8 mouse cellular contexts compared by ENCODE assay signal in genomic region chr7:101820295-101821030, GRCm38 (mm10). TPM values are rescaled to one million over a fixed set of nuclear protein-coding genes. Genes with fewer than 3 reads are reported as not detected.
DNase-seq lines count a peak whose midpoint lies in the region; ATAC-seq and TF ChIP-seq lines count a peak whose summit lies in the region.

No protein-coding gene starts in this region.

- intact Hi-C loops in left cerebral cortex, postnatal 25 days (cut with DNase I): no loop called here

- DNase-seq in lung, postnatal 0 days (ENCODE audit: low spot score): no peak
- no peak for DNase-seq in lung, postnatal 36 days
- DNase-seq in limb, embryonic 10.5 days (ENCODE audit: low spot score): peak; percentile 60
- peak; percentile 42 for DNase-seq in retina, postnatal 1 day
- DNase-seq in cerebellum, adult 2 months: no peak
- no peak for DNase-seq in left cerebral cortex, postnatal 25 days (ENCODE audit: low spot score in 2 of 2)
- no peak for DNase-seq in right cerebral cortex, adult 2 months (ENCODE audit: low spot score in 2 of 2)

- H3K9ac ChIP-seq in lung, postnatal 0 days (replicated peaks; ENCODE audit: low read depth): no peak overlapping the region
- H3K9ac ChIP-seq in embryonic facial prominence, embryonic 12.5 days: no peak overlapping the region

- H3K36me3 ChIP-seq in lung, postnatal 0 days (ENCODE audit: insufficient read depth, low read length): peaks cover 6% of the 10 kb centered on the region
- H3K36me3 ChIP-seq in embryonic facial prominence, embryonic 12.5 days: peaks cover 25% of the 10 kb centered on the region
- H3K36me3 ChIP-seq in limb, embryonic 10.5 days: peaks cover 28% of the 10 kb centered on the region

- TF ChIP-seq EP300 in lung, postnatal 0 days (IDR thresholded peaks at IDR 0.05): no peak

- peaks cover 12% of the 10 kb centered on the region for H3K4me1 ChIP-seq in lung, postnatal 0 days (ENCODE audit: insufficient read depth, low read depth, low read length)
- peaks cover 37% of the 10 kb centered on the region for H3K4me1 ChIP-seq in embryonic facial prominence, embryonic 12.5 days
- peaks cover 54% of the 10 kb centered on the region for H3K4me1 ChIP-seq in limb, embryonic 10.5 days
- H3K4me1 ChIP-seq in cerebellum, adult 2 months (ENCODE audit: control insufficient read depth, insufficient read depth, low read length): peaks cover 2% of the 10 kb centered on the region; the same call in 1 of the 2 replicates

- H3K9me3 ChIP-seq in lung, postnatal 0 days (ENCODE audit: low read length): no peaks in the 10 kb centered on the region
- H3K9me3 ChIP-seq in embryonic facial prominence, embryonic 12.5 days: no peaks in the 10 kb centered on the region
- H3K9me3 ChIP-seq in limb, embryonic 10.5 days (replicated peaks): no peaks in the 10 kb centered on the region

- TF ChIP-seq CTCF in lung, postnatal 0 days (IDR thresholded peaks at IDR 0.05): no peak
- TF ChIP-seq CTCF in cerebellum, adult 2 months (IDR thresholded peaks at IDR 0.05; ENCODE audit: borderline replicate concordance, insufficient read depth, low read depth, low read length): no peak

- no peak overlapping the region for H3K27ac ChIP-seq in lung, postnatal 0 days (ENCODE audit: low read length)
- H3K27ac ChIP-seq in embryonic facial prominence, embryonic 12.5 days: no peak overlapping the region
- 0 out of 2 replicates have a peak overlapping the region, but pooled peaks have one; percentile 43 for H3K27ac ChIP-seq in limb, embryonic 10.5 days
- no peak overlapping the region for H3K27ac ChIP-seq in cerebellum, adult 2 months (ENCODE audit: insufficient read depth, low read length)

- H3K27me3 ChIP-seq in lung, postnatal 0 days (replicated peaks; ENCODE audit: insufficient read depth, low read length): peaks cover 41% of the 10 kb centered on the region
- H3K27me3 ChIP-seq in embryonic facial prominence, embryonic 12.5 days: peaks cover 78% of the 10 kb centered on the region
- H3K27me3 ChIP-seq in limb, embryonic 10.5 days (ENCODE audit: low read depth, poor library complexity, severe bottlenecking): peaks cover 73% of the 10 kb centered on the region
- H3K27me3 ChIP-seq in cerebellum, adult 2 months (ENCODE audit: control insufficient read depth, insufficient read depth, low read length): peaks cover 12% of the 10 kb centered on the region; the same call in 1 of the 2 replicates

- H3K4me2 ChIP-seq in lung, postnatal 0 days (replicated peaks; ENCODE audit: low read depth, low read length): peak overlapping the region; percentile 37
- H3K4me2 ChIP-seq in embryonic facial prominence, embryonic 12.5 days (replicated peaks): peak overlapping the region; percentile 86

- no peak for ATAC-seq in lung, postnatal 0 days
- ATAC-seq in embryonic facial prominence, embryonic 12.5 days (ENCODE audit: insufficient number of reproducible peaks, insufficient read depth, low FRiP score, low TSS enrichment): no peak

- H3K4me3 ChIP-seq in lung, postnatal 0 days (ENCODE audit: low read depth, low read length): peak overlapping the region; percentile 40; the same call in 1 of the 2 replicates
- peak overlapping the region; percentile 41 for H3K4me3 ChIP-seq in embryonic facial prominence, embryonic 12.5 days
- peak overlapping the region; percentile 63 for H3K4me3 ChIP-seq in limb, embryonic 10.5 days
- H3K4me3 ChIP-seq in cerebellum, adult 2 months (replicated peaks; ENCODE audit: insufficient read depth, low read depth, low read length): no peak overlapping the region

- 4% methylated on average over 34 of the region's 35 CpGs for WGBS in lung, postnatal 0 days
- 2% methylated on average over 35 of the region's 35 CpGs for WGBS in embryonic facial prominence, embryonic 12.5 days
- 2% methylated on average over 35 of the region's 35 CpGs for WGBS in limb, embryonic 10.5 days
- 7% methylated on average over 35 of the region's 35 CpGs for WGBS in cerebellum, adult 2 months

- no peak for TF ChIP-seq POLR2A in cerebellum, adult 2 months (IDR thresholded peaks at IDR 0.05; ENCODE audit: borderline replicate concordance, insufficient read depth, low read length)

RNA-seq across cellular contexts. Expression of gene Phox2a, which starts 2.4 kb away (rescaled TPM):
- not detected in 2 replicates for polyA plus RNA-seq in lung, postnatal 0 days (2015; fragmentation: Nextera tagmentation; extraction: Ambion mirVana)
- 0.58 TPM in 1 of 2 replicates, not detected in the other for polyA plus RNA-seq in embryonic facial prominence, embryonic 12.5 days (2016; fragmentation: Nextera tagmentation; extraction: Ambion mirVana)
- 0.11 TPM in 1 of 2 replicates, not detected in the other for polyA plus RNA-seq in limb, embryonic 10.5 days (2016; fragmentation: Nextera tagmentation; extraction: Ambion mirVana)
- polyA plus RNA-seq in cerebellum, adult 2 months (2012; rRNA removed): 0.52 and 0.71 TPM in 2 replicates
- total RNA-seq in left cerebral cortex, postnatal 25 days (2021): not detected

RNA-seq across cellular contexts. Expression of gene Inppl1, which starts 17.6 kb away (rescaled TPM):
- polyA plus RNA-seq in lung, postnatal 0 days (2015; fragmentation: Nextera tagmentation; extraction: Ambion mirVana): 24.2 and 33.8 TPM in 2 replicates
- 55.2 and 69.7 TPM in 2 replicates for polyA plus RNA-seq in embryonic facial prominence, embryonic 12.5 days (2016; fragmentation: Nextera tagmentation; extraction: Ambion mirVana)
- 41.6 and 57.8 TPM in 2 replicates for polyA plus RNA-seq in limb, embryonic 10.5 days (2016; fragmentation: Nextera tagmentation; extraction: Ambion mirVana)
- 35.4 and 43.9 TPM in 2 replicates for polyA plus RNA-seq in cerebellum, adult 2 months (2012; rRNA removed)
- 10 to 100 TPM; 32.7 to 33.6 TPM for total RNA-seq in left cerebral cortex, postnatal 25 days (2021)

RNA-seq across cellular contexts. Expression of gene Folr2, which starts 36.5 kb away (rescaled TPM):
- 0.73 and 0.81 TPM in 2 replicates for polyA plus RNA-seq in lung, postnatal 0 days (2015; fragmentation: Nextera tagmentation; extraction: Ambion mirVana)
- polyA plus RNA-seq in embryonic facial prominence, embryonic 12.5 days (2016; fragmentation: Nextera tagmentation; extraction: Ambion mirVana): 0.92 TPM in 1 of 2 replicates, not detected in the other
- 0.21 TPM in 1 of 2 replicates, not detected in the other for polyA plus RNA-seq in limb, embryonic 10.5 days (2016; fragmentation: Nextera tagmentation; extraction: Ambion mirVana)
- 0.44 and 0.89 TPM in 2 replicates for polyA plus RNA-seq in cerebellum, adult 2 months (2012; rRNA removed)
- total RNA-seq in left cerebral cortex, postnatal 25 days (2021): under 1 TPM in 1 of 2 experiments, not detected in 1; 0.37 TPM

RNA-seq across cellular contexts. Expression of gene Anapc15, which starts 43.1 kb away (rescaled TPM):
- polyA plus RNA-seq in lung, postnatal 0 days (2015; fragmentation: Nextera tagmentation; extraction: Ambion mirVana): 26.0 and 28.8 TPM in 2 replicates
- 75.5 and 76.6 TPM in 2 replicates for polyA plus RNA-seq in embryonic facial prominence, embryonic 12.5 days (2016; fragmentation: Nextera tagmentation; extraction: Ambion mirVana)
- 115 and 120 TPM in 2 replicates for polyA plus RNA-seq in limb, embryonic 10.5 days (2016; fragmentation: Nextera tagmentation; extraction: Ambion mirVana)
- 44.7 and 47.3 TPM in 2 replicates for polyA plus RNA-seq in cerebellum, adult 2 months (2012; rRNA removed)
- total RNA-seq in left cerebral cortex, postnatal 25 days (2021): 10 to 100 TPM; 31.2 to 36.8 TPM

RNA-seq across cellular contexts. Expression of gene Folr1, which starts 50.1 kb away (rescaled TPM):
- 0.95 and 2.4 TPM in 2 replicates for polyA plus RNA-seq in lung, postnatal 0 days (2015; fragmentation: Nextera tagmentation; extraction: Ambion mirVana)
- 1.1 and 1.2 TPM in 2 replicates for polyA plus RNA-seq in embryonic facial prominence, embryonic 12.5 days (2016; fragmentation: Nextera tagmentation; extraction: Ambion mirVana)
- not detected in 2 replicates for polyA plus RNA-seq in limb, embryonic 10.5 days (2016; fragmentation: Nextera tagmentation; extraction: Ambion mirVana)
- polyA plus RNA-seq in cerebellum, adult 2 months (2012; rRNA removed): 8.0 and 18.5 TPM in 2 replicates
- total RNA-seq in left cerebral cortex, postnatal 25 days (2021): 1 to 10 TPM; 3.3 to 5.2 TPM

Comparison
In these comparisons a context has a peak if more than half of its experiments do, and no peak if none do; other contexts are left out.
1. DNase-seq: peak in limb, embryonic 10.5 days (single experiment) and retina, postnatal 1 day (single experiment); none in lung, postnatal 0 days (single experiment), lung, postnatal 36 days (single experiment), cerebellum, adult 2 months (0 of 2), left cerebral cortex, postnatal 25 days (0 of 2) and right cerebral cortex, adult 2 months (0 of 2).